Mouse (Mus musculus) layer of hippocampus, postnatal 10 days (tissue): Measurements from ENCODE around the gene Dnajc1. TPM values are rescaled to one million over a fixed set of nuclear protein-coding genes. Genes with fewer than 3 reads are reported as not detected.

Experiments used
- DNase-seq, 2 experiments: peaks; one replicate each; pipeline ENCODE4 v3.0.0; 2021; ENCODE audit warnings: low spot score in 2 of 2
- long read RNA-seq: library from polyadenylated mRNA; stranded (forward); transcript quantifications from one replicate; pipeline ENCODE4 v2.0.0, GENCODE M21; 2023
- total RNA-seq, 2 experiments: library from RNA; stranded (reverse); gene quantifications; 2 replicates each; pipeline ENCODE4 v1.2.3; 2021

The Dnajc1 gene
- 10 to 100 TPM; 15.7 to 22.2 TPM for total RNA-seq
- long read RNA-seq, full-length matches to known transcripts = 6 of 11 reads
- long read RNA-seq, partial matches to known transcripts = 2 of 11 reads
- long read RNA-seq, other reads (novel, unspliced or antisense) = 3 of 11 reads

DNA sequence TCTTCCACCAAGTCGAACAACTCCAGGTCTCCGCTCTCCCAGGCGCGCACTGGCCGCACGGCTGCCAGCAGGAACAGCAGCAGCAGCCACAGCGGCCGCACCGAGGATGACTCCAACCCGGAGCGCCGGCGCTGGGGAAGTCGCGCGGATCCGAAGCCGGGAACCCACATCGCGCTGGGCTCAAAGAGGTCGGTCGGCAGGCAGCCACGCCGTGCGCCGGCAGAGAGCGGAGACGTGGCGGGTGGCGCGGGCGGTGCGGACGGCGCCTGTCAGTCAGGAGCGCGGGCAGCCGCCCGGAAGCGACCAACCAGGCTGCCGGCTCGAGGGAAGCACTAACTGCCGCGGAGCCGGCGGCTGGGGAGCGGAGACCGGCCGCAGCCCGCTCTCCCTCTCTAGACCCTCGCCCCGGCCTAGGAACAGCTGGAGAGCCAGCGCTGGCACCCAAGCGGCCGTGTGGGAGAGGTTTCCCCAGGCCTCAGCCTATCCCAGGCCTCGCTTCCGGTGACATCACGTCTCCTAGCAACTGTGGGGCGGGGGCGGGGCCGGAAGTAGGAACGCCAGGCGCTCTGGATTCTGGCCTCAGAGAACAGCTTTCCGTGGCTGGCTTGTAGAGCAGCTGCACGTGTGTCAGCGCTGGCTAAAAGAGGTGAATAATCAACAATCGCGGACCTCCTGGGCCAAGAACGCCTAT lies at the start of gene Dnajc1:
TSS of gene Dnajc1 (minus strand) at position 500 of the 691 bp plus-strand sequence.
- DNase-seq = peak; percentile 83 to 87

DNA sequence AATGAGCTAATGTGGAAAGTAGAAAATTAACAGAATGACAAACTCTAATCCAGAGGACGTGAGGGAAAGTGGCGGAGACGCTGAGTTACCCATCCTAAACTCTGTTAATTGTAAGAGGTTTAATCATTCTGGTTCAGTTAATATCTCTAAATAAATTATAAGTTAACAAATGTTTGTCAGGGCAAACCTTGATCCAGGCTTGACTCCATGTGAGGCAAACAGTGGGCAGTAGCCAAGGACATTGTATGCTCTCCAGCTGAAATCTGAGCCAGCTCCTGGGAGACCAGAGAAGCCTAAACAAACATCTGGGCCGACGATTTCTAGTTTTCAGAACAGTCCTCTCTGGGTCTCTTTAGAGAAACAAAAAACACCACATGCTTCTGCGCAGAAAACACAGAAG lies 49.2 kb upstream of the Dnajc1 start:
- DNase-seq = no peak

DNA sequence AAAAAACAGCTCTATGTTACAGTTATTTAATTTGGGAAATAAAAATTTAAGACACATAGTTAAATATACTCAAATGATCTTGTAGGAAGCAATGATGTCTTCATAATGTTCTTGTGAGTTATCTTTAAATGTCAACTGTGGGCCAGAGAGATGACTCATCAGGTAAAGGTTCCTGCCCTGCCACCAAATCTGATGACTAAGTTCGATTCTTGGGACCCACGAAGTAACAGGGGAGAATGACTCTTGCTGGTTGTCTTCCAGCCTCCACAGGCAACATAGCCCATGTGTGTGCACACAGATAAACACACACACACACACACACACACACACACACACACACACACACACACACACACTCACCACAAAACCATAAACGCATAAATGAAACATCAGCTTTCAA lies 22.6 kb upstream of the Dnajc1 start:
- no peak for DNase-seq

DNA sequence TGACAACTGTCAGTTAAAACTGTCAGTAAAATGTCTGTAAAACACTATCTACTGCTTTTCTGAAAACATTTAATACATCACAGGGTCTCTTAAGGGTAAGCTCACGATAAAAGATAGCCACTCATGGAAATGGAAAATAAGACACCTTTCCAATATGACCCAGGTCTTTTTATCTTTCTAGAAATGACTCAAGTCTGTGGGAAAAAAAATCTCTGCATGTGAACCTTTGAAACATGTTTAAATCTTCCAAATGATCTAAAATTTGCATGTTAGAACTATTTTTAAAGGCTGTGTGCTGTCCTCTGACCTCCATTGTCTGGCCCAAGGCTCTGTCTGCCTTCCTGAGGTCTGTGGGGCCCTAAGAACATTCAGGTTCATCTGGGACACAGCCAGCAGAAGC lies 11.0 kb upstream of the Dnajc1 start:
- no peak for DNase-seq

DNA sequence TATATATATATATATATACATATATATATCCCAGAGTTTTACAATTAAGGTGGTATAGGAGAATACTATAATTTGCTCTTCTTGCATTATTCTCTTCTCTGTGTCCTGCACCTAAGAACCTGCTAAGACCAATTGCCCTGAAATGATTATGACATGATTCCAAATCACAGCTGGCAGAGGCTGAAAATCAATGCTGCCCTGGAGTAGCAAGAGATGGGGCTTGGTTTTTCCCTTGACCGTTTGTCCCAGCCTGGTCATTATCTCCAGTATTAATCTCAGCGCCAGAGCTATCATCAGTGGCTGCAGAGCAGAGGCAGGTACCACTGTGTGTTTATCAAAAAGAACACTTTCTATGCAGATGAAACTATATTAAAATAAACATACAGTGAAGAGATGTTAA lies 9.1 kb upstream of the Dnajc1 start:
- DNase-seq = no peak

DNA sequence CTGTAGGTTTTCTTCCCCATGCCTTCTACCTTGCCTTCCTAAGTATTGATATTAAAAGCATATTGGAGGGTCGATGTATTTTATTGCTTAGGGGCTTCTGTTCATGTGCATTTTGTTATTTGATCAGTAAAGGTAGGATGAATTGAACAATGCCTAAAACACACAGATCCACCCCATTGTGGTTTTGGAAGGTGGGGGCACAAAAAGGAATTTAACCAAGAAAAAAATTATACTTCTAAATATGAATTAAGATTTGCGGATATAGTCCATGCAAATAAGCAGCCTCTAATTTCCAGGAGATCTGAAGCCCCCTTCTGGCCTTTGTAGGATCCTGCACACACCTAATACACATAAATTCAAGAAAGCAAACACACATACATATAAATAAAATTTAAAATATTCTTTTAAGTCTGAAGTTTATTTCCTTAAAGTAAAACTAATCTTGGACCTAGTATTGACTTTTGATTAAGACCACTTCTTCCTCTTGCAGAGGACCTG lies 441 bp upstream of the Dnajc1 start:
- no peak for DNase-seq

DNA sequence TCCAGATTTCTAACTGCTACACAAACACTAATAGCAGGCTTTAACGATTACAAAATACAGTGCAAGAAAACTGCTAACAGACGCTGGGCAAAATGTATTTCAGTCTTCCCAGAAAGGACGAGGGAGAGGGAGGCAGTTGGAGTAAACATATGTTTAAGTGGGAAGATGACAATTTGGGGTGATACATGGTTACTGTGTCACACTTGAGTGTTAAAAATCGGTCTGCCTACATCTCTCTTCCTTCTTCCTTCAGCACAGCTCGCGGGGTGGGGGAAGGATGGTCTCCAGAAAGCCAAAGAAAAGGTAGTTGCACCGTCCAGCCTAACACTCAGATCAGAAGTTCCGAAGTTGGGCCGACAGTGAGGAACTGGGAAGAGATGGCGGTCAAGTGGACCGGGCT lies 769 bp downstream of the Dnajc1 start:
- no peak for DNase-seq

DNA sequence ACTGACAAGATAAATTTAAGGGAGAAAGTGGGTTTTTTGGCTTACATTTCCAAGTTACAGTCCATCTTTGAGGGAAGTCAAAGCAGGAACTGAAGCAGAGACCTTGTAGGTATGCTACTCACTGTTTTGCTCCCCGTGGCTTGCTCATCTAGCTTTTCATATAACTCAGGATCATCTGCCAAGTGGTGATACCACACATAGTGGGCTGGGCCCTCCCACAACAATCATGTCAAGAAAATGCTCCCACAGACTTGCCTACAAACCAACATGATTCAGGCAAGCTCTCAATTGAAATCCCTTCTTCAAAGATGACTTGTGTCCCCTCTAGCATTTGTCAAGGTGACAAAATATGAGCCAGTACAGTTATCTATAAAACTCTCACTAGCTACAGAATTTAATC lies 3.0 kb downstream of the Dnajc1 start:
- DNase-seq = no peak

DNA sequence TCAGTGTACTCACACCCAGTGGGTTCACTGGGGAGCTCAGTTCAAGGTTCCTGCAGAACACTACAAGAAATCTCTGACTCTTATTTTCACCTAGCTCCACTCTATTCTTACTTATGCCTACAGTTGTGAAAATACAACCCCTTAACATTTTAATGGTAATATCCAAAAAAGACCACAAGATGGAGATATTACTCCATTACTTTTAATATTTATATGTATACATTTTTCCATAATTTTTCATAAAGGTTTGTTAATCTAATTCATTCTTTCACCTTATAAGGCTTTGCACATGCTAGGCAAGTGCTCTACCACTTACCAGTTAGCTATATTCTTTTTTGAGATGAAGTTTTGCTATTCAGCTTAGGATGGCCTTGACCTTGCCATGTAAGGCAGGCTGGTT lies 11.0 kb downstream of the Dnajc1 start:
- DNase-seq = no peak

DNA sequence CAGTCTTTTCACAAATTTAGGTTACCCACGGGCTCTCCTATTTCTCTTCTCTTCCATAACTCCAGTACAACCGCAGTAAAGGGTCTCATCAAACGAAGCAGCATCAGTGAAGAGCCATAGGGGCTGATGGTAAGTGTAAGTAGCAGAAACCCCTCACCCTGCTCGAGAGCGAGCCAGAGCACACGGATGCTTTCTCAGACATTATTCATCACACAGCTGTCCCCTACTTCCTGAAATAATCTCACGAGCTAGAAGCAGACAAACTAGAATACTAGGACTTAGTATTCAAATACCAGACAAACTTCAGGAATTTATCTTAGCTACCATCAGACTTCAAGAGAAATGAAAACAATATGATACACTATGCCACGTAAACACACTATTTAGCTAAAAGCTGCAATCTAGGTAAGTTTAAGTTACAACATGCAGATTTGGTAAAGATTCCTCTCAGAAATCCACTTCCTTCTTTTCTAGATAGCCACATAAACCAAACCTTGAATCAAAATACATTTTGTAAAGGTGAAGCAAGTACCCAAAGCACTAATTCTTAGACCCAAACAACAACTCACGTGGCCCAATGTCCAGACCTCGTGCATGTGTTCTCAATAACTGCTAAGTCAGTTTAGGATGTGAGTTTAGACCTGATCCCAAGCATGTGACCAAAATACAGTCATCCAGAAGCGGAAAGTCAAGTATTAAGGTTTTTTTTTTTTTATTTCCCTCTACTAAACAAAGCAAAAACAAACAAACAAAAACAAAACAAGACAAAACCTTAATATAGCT lies 20.0 kb downstream of the Dnajc1 start:
- no peak for DNase-seq

DNA sequence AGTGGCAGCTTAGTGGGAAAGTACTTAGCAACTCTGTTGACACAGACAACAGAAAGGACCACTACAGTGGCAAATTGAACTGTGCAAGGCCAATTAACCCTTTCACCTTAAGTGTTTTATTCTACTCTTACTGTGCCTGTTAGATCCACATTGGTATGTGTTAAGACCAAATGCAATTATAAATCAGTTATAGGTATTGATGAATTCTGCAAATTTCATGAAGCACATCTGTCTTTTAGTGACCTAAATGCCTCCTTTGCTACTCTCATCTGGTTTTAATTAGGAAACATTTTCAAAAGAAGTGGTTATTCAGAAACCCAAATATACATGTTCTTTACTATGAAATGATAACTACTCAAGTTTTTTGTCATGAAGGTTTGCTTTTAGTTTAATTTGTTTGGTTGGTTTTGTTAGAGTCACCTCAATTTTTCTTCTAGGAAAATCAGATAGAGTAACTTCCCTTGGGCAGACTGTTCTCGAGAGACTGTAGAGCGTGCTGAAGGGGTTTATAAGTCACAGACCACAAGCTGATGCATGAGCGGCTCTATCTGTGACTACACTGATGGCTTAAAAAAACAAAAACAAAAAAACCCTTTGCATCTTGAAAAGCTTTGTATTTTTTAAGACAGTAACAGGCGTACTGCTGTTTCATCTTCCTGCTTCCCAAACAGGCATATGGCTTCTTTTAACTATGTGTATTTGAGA lies 21.7 kb downstream of the Dnajc1 start:
- no peak for DNase-seq

DNA sequence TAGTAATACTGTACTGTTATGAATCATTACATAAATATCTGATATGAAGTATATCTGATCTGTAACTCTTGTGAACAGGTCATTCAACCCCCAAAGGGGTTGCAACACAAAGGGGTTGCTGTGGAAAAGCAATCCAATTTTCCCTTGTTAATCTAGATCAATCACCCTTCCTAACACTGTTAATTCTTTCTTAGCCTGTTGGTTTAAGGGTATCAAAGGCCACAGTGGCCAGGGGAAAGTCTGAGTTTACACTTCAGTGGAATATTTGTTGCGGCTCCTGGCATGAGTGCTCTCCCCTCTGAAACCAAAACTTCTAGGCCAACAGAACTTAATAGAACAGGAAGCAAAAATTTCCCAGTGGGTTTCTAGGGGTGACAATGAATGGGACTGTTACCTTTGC lies 28.2 kb downstream of the Dnajc1 start:
- DNase-seq = no peak

DNA sequence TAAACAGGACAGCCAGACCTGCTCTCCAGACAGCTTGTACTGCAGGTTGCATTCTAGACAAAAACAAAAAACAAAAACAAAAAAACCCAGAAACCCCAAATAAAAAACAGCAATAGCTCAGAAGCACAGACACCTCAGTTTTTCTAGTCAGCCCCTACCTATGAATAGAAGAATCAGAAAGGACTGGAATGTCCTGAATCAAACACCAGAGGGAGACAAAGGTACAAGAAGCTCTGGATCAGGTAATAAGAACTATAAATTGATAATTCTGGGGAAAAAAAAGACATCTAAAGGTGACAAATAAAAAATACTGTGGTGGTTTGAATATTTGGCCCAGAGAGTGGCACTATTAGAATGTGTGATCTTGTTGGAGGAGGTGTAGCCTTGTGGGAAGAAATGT lies 37.3 kb downstream of the Dnajc1 start:
- DNase-seq = no peak

DNA sequence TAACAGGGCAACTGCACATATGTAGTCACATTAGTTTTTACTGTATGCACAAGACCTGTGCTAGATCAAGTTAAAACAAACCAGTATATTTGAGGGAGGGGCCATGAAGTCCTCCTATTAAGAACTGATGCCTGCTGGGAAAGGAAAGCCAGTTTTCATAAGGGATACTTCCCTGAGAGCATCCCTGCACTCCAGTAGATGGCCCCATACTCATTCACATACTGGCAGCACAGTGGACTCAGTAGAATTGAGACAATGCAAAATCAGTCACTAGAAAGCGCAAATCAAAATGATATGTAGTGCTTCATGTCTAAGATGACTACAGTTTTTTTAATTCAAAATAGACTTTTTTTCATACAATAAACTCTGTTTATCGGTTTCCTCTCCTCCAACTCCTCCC lies 40.0 kb downstream of the Dnajc1 start:
- no peak for DNase-seq

DNA sequence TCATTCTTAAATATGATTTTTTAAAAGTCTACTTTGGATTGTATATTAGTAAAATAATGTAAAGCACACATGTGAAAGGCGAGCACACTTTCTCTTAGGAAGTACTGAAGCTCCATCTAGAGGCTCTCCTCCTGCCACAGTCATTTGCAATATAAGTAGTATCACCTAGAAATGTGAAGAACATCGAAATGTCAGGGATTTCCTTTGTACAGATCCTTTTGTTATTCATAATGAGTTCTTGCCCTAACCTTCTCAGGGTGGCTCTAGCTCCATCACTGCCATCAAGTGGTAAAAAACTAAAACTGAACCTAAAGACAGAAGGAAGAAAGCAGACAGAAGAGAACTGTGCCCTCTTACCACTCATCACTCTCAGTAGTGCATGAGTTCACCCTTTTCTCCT lies 49.2 kb downstream of the Dnajc1 start:
- DNase-seq = no peak

DNA sequence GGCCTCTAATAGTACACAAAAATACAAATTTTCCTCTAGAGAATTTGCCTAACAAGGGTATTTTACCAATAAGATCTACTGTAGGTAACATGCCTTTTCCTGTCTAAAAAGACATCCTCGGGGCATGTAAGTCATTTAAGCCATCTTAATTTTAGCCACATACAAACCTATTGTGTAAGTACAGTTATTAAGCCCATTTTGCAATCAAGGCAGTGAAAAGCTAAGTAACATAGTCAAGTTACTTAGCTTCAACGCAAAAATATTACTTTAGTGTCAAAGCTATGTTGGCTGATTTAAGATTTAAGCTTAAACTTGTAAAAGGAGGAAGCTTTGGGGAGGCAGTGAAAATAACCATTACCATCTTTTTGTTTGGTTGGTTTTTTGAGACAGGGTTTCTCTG lies 74.0 kb downstream of the Dnajc1 start:
- DNase-seq = no peak

DNA sequence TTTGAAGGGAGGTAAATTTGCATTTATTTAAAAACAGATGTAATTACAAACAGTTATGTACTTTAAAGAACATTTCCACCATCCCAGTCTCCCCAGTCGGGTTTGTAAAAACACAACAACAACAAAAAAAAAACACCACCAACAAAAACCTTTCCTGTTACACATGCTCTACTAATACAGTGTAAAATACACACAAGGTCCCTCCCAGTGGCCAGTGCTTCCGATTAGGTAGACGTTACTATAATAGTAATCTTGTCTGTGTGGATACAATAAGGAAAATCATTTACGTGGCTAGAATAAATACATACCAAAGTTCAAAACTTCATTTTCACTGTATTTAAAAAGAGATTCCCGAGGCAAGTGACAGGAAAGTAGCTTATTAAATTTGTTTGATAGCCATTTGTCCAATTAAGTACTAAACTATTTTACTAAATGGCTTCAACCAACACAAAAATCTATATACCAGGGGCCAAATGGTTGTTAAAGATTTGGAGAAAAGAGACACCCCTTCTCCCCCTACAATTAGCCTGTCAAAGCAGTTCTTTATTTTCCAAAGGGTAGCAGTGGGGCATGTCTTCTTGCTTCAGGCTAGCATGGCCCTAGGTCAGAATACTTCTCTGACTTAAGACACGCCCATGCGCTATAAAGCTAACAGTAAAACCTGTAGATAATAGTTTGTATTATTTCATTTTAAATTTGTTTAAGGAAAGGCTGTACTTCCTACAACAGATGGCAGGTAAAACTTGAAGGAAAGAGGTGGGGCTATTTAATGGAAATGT lies 74.9 kb downstream of the Dnajc1 start:
- no peak for DNase-seq

DNA sequence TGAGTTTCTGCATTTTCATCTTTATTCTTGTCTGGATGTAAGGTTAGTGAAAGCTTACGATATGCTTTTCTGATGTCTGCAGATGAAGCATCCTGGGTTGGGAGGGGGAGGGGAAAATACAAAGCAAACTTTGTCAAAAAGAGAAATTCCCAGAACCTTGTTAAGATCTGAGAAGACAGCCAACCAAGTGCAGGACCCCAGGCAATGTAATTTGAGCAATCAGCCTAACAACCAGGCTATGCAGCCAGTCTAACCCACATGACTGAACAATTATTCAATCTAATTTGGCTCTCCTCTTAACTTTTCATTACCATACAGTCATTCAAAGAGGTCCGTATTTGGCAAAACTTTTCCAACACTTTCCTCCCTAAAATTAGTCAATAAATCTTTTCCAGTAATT lies 75.7 kb downstream of the Dnajc1 start:
- no peak for DNase-seq

DNA sequence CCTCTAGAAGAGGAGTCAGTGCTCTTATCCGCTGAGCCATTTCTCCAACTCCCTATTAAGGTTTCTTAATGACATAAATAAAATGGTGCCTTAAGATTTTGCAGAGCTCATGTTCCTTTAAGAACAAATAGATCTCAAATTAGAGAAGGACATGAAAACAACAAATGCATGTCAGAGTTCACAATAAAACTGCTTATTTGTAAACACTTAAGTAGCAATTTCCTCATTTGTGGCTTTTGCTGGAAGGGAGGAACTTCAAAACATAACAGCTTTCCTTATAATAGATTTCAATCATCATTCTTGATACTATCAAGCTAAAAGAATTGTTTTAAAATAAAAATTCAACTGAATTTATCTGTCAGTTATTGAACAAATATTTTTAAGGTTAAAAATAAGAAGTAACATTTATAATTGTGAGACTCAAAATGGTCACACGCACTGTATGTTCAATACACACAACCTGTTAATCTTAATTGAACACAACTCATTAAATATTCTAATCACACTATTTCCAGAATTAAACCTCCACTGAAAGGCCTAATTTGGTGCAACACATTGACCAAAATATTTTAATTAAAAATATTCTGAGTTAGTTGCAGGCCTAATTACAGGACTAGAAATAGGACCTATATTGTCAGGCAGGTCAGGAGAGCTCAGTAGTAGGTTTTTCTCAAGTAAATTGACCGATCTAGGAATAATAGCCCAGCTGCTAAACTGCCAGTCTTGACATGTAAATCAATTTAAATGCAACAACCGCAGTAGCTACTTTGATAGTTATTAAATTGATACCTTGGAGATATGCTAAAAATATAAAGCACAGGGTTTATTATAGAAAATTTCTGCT lies 82.1 kb downstream of the Dnajc1 start:
- no peak for DNase-seq
